Mouse (Mus musculus) brain, embryonic 18.5 days (tissue): ENCODE measurements around the gene Ppp1r14c.
"Not testable (repeated sequence)": the region's sequence is repeated elsewhere in the genome, so short reads cannot be mapped to it uniquely, and the experiment has no call there.

Source experiments
- DNase-seq: peaks from one replicate; pipeline ENCODE4 v3.0.0-alpha.2; 2012; ENCODE audit warnings: low read depth, low spot score

The Ppp1r14c gene

GRCm38 (mm10) chr10:3402284-3402683 lies 36.4 kb downstream of the Ppp1r14c start:
- no peak for DNase-seq

- DNase-seq: no peak
Observed at GRCm38 (mm10) chr10:3403416-3404137, 37.7 kb downstream of the Ppp1r14c start.

- DNase-seq: no peak
Observed at GRCm38 (mm10) chr10:3404362-3404761, 38.5 kb downstream of the Ppp1r14c start.

GRCm38 (mm10) chr10:3406280-3406679 lies 40.4 kb downstream of the Ppp1r14c start:
- DNase-seq: no peak

- DNase-seq: no peak
Observed at GRCm38 (mm10) chr10:3408036-3408661, 42.3 kb downstream of the Ppp1r14c start.

- DNase-seq: no peak
Observed at GRCm38 (mm10) chr10:3408699-3409098, 42.8 kb downstream of the Ppp1r14c start.

GRCm38 (mm10) chr10:3411222-3411621 lies 45.4 kb downstream of the Ppp1r14c start:
- DNase-seq: no peak

GRCm38 (mm10) chr10:3411639-3412038 lies 45.8 kb downstream of the Ppp1r14c start:
- DNase-seq: no peak

GRCm38 (mm10) chr10:3414813-3415212 lies 49.0 kb downstream of the Ppp1r14c start:
- DNase-seq: no peak

GRCm38 (mm10) chr10:3416565-3416964 lies 50.7 kb downstream of the Ppp1r14c start:
- no peak for DNase-seq

- DNase-seq: no peak
Observed at GRCm38 (mm10) chr10:3417408-3417807, 51.6 kb downstream of the Ppp1r14c start.

GRCm38 (mm10) chr10:3424016-3424415 lies 58.2 kb downstream of the Ppp1r14c start:
- no peak for DNase-seq

GRCm38 (mm10) chr10:3427689-3428399 lies 62.0 kb downstream of the Ppp1r14c start:
- no peak for DNase-seq

GRCm38 (mm10) chr10:3434848-3435474 lies 69.1 kb downstream of the Ppp1r14c start:
- DNase-seq: no peak

GRCm38 (mm10) chr10:3440722-3441471 lies 75.0 kb downstream of the Ppp1r14c start:
- no peak for DNase-seq

GRCm38 (mm10) chr10:3446748-3447147 lies 80.9 kb downstream of the Ppp1r14c start:
- not testable (repeated sequence) for DNase-seq

- no peak for DNase-seq
Observed at GRCm38 (mm10) chr10:3448699-3449098, 82.8 kb downstream of the Ppp1r14c start.

- DNase-seq: no peak
Observed at GRCm38 (mm10) chr10:3451930-3452329, 86.1 kb downstream of the Ppp1r14c start.

GRCm38 (mm10) chr10:3452822-3453475 lies 87.1 kb downstream of the Ppp1r14c start:
- DNase-seq: no peak

- DNase-seq: no peak
Observed at GRCm38 (mm10) chr10:3458686-3459085, 92.8 kb downstream of the Ppp1r14c start.

- no peak for DNase-seq
Observed at GRCm38 (mm10) chr10:3460841-3461240, 95.0 kb downstream of the Ppp1r14c start.
